Mouse (Mus musculus) cerebellum, adult 9-11 months (tissue): Measurements from ENCODE around the gene Gm30191.
"Not testable (repeated sequence)": the region's sequence is repeated elsewhere in the genome, so short reads cannot be mapped to it uniquely, and the experiment has no call there.

Experiments used
- DNase-seq: peaks from one replicate; pipeline ENCODE4 v3.0.0; 2022

Gm30191 gene

DNA sequence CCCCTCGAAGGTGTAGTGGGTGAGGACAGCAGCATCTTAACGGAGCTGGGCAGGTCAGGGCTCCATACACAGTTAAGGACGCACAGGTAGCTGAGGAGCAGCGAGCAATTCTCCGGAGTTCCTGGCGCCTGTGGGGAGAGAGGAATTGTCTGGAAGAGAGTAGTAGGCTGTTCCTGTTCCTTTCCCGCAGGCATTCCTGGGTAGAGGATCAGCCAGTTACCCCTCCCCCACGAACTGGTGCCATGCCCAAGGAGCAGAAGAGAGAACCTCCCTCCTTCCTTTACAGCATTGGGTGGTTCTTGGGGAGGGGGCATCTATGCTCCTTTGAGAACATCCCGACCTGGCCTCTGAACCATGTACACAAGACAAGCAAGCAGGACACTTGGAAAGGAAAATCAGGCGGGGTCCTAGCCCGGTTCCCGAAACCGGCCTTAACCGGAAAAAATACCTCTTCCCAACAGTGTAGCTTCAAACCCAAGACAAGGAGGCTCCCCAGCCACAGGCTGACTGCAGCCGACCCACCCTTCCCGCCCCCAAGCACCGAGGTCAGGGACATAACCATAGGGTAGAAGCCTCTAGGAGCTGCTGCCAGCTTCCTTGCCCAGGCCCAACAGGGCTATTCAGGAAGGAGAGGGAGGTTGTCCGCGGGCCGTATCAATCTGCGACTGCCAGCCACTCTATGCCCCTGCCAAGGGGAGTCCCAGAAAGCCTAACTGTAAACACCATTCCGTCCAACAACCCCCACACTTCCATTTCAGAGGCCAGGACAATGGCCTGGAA, 5.6 kb downstream of the Gm30191 start:
- DNase-seq = no peak

GRCm38 (mm10) chr4:134252911-134253721, 6.4 kb downstream of the Gm30191 start:
- DNase-seq = no peak

DNA sequence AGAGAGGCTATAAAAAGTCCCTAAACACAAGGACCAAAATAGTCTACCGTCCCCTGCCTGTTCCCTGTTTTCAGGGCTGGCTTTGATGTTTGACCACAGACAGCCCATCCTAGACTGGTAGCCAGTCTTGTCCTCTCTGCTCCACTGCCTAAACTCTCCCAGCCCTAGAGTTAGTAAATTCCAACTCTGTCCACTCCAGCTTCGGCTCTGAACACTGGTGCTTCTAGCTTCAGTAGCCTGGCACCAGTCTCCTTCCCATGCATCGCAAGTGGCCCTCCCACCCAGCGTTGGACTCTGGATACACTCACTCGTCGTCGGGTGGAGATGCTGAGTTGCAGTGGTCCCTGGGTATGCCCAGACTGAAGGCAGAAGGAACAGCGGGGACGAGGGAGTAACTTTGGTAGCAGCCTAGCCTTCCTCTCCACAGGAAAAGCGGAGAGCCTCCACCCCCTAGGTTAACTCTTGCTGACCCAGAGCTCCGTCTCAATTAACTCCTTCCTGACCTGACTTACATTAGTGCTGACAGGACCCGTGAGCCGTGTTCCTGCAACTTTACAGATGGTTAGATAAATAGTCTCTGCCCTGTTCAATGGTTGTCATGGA, 7.1 kb downstream of the Gm30191 start, which contains the start of gene Grrp1:
TSS of gene Grrp1 (minus strand) at position 385 of the 603 bp plus-strand sequence.
- DNase-seq = no peak

GRCm38 (mm10) chr4:134254835-134255234, 8.1 kb downstream of the Gm30191 start:
- DNase-seq = no peak

GRCm38 (mm10) chr4:134255854-134256253, 9.1 kb downstream of the Gm30191 start:
- no peak for DNase-seq

GRCm38 (mm10) chr4:134256407-134257197, 9.9 kb downstream of the Gm30191 start:
- no peak for DNase-seq

GRCm38 (mm10) chr4:134257198-134258009, 10.7 kb downstream of the Gm30191 start:
- no peak for DNase-seq

GRCm38 (mm10) chr4:134258354-134258753, 11.6 kb downstream of the Gm30191 start:
- DNase-seq = no peak

- no peak for DNase-seq
Observed at GRCm38 (mm10) chr4:134263191-134263590, 16.5 kb downstream of the Gm30191 start.

- DNase-seq = no peak
Observed at GRCm38 (mm10) chr4:134265860-134266585, 19.3 kb downstream of the Gm30191 start.

DNA sequence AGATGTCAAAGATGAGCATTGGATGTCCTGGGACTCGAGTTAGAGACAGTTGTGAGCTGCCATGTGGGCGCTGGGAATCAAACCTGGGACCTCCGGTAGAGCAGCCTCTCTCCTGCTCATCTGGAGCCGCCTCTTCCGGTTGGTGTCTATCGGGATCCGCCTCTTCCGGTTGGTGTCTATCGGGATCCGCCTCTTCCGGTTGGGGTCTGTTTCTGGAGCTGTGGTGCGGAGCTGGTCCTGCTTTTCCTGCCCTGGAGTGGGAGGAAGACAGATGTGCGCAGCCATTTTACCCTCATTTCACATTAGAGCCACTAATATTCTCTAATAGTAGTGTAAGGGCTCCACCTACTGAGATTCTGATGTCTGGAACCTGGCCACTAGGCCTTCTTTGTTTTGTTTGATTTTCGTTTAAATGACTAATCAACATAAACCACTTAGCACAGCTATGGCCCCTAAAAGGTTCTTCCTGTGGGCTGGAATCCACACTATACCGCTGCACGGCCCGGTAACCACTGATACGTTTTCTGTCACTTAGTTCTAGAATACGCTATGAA, 21.4 kb downstream of the Gm30191 start:
- no peak for DNase-seq

DNA sequence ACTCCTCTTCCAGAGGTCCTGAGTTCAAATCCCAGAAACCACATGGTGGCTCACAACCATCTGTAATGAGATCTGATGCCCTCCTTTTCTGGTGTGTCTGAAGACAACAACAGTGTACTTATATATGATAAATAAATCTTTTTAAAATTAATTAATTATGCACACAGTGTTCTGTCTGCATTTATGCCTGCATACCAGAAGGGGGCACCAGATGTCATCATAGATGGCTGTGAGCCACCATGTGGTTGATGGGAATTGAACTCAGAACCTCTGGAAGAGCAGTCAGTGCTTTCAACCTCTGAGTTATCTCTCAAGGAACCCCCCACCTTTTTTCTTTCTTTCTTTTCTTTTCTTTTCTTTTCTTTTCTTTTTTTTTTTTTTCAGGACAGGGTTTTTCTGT, 22.9 kb downstream of the Gm30191 start:
- DNase-seq = not testable (repeated sequence)

DNA sequence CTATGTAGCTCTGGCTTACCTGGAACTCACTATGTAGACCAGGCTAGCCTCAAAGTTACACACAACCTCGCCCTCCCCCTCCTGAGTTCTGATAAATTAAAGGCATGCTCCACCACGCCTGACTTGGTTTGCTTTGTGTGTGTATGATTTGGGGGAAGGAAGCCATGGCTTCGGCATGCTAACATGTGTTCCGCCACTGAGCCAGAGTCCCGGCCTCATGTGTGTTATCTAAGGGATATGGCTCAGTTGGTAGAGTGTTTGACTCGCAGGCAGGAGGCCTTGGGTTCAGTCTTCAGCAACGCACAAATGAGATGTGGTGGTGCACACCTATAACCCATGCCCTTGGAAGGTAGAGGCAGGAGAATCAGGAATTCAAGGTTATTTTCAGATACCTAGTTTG, 25.2 kb downstream of the Gm30191 start:
- no peak for DNase-seq

DNA sequence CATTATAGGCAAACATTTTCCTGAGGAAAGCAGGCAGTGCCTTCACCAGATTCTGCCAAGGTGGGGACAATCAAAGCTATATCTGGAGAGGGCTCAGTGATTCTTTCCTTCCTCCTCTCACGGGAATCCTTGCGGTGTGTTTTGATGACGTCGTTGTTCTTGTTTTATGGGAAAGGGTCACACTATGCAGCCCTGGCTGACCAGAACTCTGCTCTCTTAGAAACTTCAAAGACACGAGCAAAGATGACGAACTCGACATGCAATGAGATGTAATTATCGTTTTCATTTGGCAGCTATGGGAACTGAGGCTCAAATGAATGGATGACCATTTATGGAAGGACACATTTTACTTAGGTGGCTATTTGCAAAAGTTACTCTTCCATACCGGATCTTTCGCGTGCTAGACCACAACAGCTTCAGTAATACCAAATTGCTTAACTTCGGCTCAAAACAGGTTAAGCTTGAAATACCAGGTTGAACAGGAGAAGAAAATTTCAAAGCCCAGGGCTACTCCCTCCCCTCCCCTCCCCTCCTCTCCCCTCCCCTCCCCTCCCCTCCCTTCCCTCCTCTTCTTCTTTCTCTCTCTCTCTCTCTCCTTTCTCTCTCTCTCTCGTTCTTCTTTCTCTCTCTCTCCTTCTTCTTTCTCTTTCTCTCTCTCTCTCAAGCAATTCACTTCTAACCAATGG, 26.1 kb downstream of the Gm30191 start:
- no peak for DNase-seq

- no peak for DNase-seq
Observed at GRCm38 (mm10) chr4:134273417-134274345, 26.9 kb downstream of the Gm30191 start.

DNA sequence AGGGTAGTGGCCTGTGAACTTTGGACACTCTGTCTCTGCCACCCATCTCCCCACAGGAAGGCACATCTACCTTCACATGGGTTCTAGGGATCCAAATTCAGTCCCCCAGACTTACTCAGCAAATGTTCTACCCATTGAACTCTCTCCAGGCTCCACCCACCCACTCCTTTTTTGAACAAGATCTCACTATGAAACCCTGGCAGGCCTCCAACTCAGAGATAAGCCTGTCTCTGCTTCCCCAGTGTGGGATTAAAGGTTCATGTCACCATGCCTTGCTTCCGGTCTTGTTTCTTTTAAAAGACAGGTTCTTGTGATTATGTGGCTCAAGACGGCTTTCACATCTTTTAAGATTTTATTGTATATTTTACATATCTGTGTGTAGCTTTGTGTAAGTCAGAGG, 38.2 kb downstream of the Gm30191 start:
- DNase-seq = peak; percentile 21

GRCm38 (mm10) chr4:134286226-134287167, 39.8 kb downstream of the Gm30191 start:
- DNase-seq = no peak

DNA sequence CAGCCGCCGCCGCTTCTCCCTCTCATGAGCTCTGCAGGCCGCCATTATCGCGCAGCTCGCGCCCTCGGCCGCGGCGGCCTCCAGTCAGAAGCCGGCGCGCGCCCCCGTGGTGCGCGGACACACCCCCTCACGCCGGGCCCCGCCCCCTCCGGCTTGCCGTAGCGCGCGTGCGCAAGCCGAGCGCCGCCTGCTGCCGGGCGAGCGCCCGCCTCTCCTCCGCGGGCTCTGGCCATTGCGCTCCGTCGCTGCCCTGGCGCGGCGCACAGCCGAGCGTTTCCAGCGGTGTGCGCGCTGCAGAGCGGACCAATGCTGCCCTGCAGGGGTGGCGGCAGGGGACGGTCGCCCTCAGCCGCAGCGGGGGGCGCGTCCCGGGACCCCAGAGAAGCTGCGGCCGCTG, 40.4 kb downstream of the Gm30191 start:
- DNase-seq = peak; percentile 95
